Mouse (Mus musculus) hindbrain, embryonic 14.5 days (tissue): Measurements from ENCODE around the gene Rnf130. TPM values are rescaled to one million over a fixed set of nuclear protein-coding genes. Genes with fewer than 3 reads are reported as not detected.

Experiments used
- ATAC-seq: fragments of 200-750 bp; cut with Nextera tagmentation; 2 replicates; pipeline ENCODE4 v1.8.0; 2017; ENCODE audit warnings: moderate number of reproducible peaks, mild to moderate bottlenecking, moderate TSS enrichment, moderate library complexity; ENCODE audit not compliant: low FRiP score
- DNase-seq: peaks from one replicate; pipeline ENCODE4 v3.0.0-alpha.2; 2015; ENCODE audit warnings: low spot score
- H3K27ac ChIP-seq: fragments of 300-500 bp; sonication (generic); 2 replicates; pipeline ENCODE4 v1.5.1; 2014; ENCODE audit warnings: mild to moderate bottlenecking, moderate library complexity
- H3K27me3 ChIP-seq: fragments of 300-500 bp; sonication (generic); 2 replicates; pipeline ENCODE4 v1.6.1; 2014; ENCODE audit warnings: mild to moderate bottlenecking, low read length, mixed read lengths; ENCODE audit not compliant: control insufficient read depth, insufficient read depth
- H3K36me3 ChIP-seq: fragments of 300-500 bp; sonication (generic); replicated peaks from 2 replicates; pipeline ENCODE4 v1.6.1; 2014; ENCODE audit not compliant: control insufficient read depth, insufficient read depth
- H3K4me1 ChIP-seq: fragments of 300-500 bp; sonication (generic); replicated peaks from 2 replicates; pipeline ENCODE4 v1.6.1; 2014; ENCODE audit warnings: antibody characterized with exemption, low read length, mixed read lengths; ENCODE audit not compliant: control insufficient read depth, insufficient read depth
- H3K4me2 ChIP-seq: fragments of 300-500 bp; sonication (generic); replicated peaks from 2 replicates; pipeline ENCODE4 v1.6.1; 2014; ENCODE audit warnings: mild to moderate bottlenecking, moderate library complexity
- H3K4me3 ChIP-seq: fragments of 300-500 bp; sonication (generic); replicated peaks from 2 replicates; pipeline ENCODE4 v1.5.1; 2014; ENCODE audit warnings: mild to moderate bottlenecking, low read length
- H3K9ac ChIP-seq: fragments of 300-500 bp; sonication (generic); 2 replicates; pipeline ENCODE4 v1.6.1; 2014
- H3K9me3 ChIP-seq: fragments of 300-500 bp; sonication (generic); 2 replicates; pipeline ENCODE4 v1.6.1; 2016; ENCODE audit warnings: low read length; ENCODE audit not compliant: control insufficient read depth
- WGBS: fragments of 180-500 bp; shearing (Covaris S2); extraction: QIAGEN DNeasy Blood & Tissue Kit; methylation state at CpG from one replicate; pipeline ENCODE4 v1.1.7; 2014; 5-methylcytosine and 5-hydroxymethylcytosine counted together
- polyA plus RNA-seq: library from polyadenylated mRNA; unstranded; fragments of >200 nt; fragmentation: Nextera tagmentation; extraction: Ambion mirVana; gene quantifications from 2 replicates; pipeline ENCODE4 v1.2.1, GENCODE M21; 2014

Gene Rnf130
- polyA plus RNA-seq, 1 experiment from 2014 or later = 72.0 TPM

GRCm38 (mm10) chr11:50018848-50019247 lies 6.3 kb upstream of the Rnf130 start:
- Histone ChIP-seq H3K4me2 (no peak overlapping the region), H3K27ac (no peak overlapping the region), H3K4me3 (no peak overlapping the region), H3K9me3 (no peaks in the 10 kb centered on the region), H3K9ac (no peak overlapping the region), H3K27me3 (no peaks in the 10 kb centered on the region), H3K36me3 (no peaks in the 10 kb centered on the region), H3K4me1 (no peaks in the 10 kb centered on the region)
- ATAC-seq (no peak), DNase-seq (no peak)

GRCm38 (mm10) chr11:50022085-50022484 lies 3.1 kb upstream of the Rnf130 start:
- Histone ChIP-seq H3K4me2 (no peak overlapping the region), H3K4me3 (no peak overlapping the region), H3K27ac (no peak overlapping the region), H3K36me3 (no peaks in the 10 kb centered on the region), H3K4me1 (peaks cover 10% of the 10 kb centered on the region), H3K9me3 (no peaks in the 10 kb centered on the region), H3K27me3 (no peaks in the 10 kb centered on the region), H3K9ac (no peak overlapping the region)
- WGBS = 72% methylated on average over 3 of the region's 3 CpGs
- no peak for ATAC-seq
- DNase-seq = no peak

- H3K4me3 ChIP-seq = peak overlapping the region; percentile 68
- peak overlapping the region; percentile 96; the same call in 1 of the 2 replicates for H3K9ac ChIP-seq
- no peaks in the 10 kb centered on the region for H3K36me3 ChIP-seq
- peak overlapping the region; percentile 98; the same call in 1 of the 2 replicates for H3K27ac ChIP-seq
- ATAC-seq (peak; percentile 10; the same call in 1 of the 2 replicates), DNase-seq (no peak)
- H3K27me3 ChIP-seq = no peaks in the 10 kb centered on the region
- peak overlapping the region; percentile 76 for H3K4me2 ChIP-seq
- H3K4me1 ChIP-seq = peaks cover 31% of the 10 kb centered on the region
- WGBS = 58% methylated on average over 6 of the region's 6 CpGs
- H3K9me3 ChIP-seq = no peaks in the 10 kb centered on the region
Measured at GRCm38 (mm10) chr11:50024445-50024832, 707 bp upstream of the Rnf130 start.

DNA sequence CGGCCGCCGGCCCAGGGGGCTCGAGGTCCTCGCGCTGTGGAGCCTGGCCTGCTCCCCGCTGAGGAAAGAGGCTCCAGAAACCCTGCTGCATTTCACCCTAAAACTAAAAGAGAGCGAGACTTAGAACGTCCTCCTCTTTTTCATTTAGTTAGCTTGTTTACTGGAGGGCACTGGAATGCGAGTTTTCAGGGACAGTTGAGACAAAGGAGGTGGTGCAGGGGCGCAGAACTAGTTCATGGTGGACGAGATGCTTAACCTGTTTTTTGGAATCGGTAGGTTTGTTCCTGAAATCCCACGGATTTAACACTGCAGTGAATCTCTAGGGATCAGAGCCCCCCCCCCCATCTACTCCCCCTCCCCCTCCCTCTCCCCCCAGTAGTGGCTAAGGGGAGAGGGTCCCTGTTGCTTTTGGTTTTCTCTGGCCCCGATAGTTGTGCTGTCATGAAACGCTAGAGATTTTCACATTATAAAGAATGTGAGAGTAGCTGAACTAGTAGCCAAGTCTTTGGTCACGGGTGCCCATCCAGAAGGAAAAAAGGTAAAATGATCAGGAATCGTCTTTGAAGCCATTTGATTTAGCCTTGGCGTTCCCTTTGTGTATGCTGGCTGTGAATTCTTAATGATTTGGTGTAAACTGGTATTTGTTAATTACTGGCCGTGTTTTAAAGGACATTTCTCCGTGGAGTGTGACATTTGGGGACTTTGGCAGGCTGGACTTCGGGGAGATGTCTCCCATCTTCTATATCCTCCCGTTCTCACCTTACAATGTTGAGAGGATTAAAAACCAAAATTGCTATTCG lies 775 bp downstream of the Rnf130 start:
- Histone ChIP-seq H3K4me2 (peak overlapping the region; percentile 76), H3K27me3 (no peaks in the 10 kb centered on the region), H3K9me3 (no peaks in the 10 kb centered on the region), H3K36me3 (no peaks in the 10 kb centered on the region), H3K9ac (peak overlapping the region; percentile 96), H3K4me1 (peaks cover 35% of the 10 kb centered on the region), H3K4me3 (peak overlapping the region; percentile 68), H3K27ac (peak overlapping the region; percentile 98)
- no peak for ATAC-seq
- peak; percentile 39 for DNase-seq
- 4% methylated on average over 24 of the region's 24 CpGs for WGBS

DNA sequence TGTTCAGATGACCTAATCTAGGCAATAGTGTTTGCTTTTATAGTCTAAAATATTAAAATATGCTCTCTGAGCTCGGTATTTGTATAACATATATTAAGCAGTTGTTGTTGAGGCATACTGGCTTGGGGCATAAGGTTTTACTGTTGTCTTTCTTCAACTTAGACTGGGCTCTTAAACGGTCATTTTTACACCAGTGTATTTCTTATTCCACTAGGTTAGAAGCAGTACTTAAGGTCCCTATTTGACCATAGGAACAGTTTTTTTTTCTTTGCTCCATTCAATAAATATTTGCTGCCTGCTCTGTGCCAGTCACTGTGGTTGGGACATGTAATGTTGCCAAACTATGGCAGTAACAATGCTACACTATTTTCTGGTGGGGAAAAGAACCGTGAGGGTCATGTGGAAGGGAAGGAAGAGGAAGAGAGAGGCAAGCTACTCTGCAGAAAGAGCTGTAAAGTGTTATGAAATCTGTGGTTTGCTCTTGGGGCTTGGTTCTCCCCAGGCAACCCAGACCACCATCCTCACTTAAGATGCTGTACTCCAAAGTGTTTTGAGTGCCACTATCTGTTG lies 1.5 kb downstream of the Rnf130 start:
- Histone ChIP-seq H3K4me3 (peak overlapping the region; percentile 68), H3K36me3 (no peaks in the 10 kb centered on the region), H3K27ac (peak overlapping the region; percentile 98; the same call in 1 of the 2 replicates), H3K9me3 (no peaks in the 10 kb centered on the region), H3K9ac (peak overlapping the region; percentile 96), H3K4me2 (peak overlapping the region; percentile 76), H3K4me1 (peaks cover 39% of the 10 kb centered on the region), H3K27me3 (no peaks in the 10 kb centered on the region)
- ATAC-seq = no peak
- 23% methylated on average over 3 of the region's 3 CpGs for WGBS
- peak; percentile 33 for DNase-seq

- Histone ChIP-seq H3K4me1 (peaks cover 46% of the 10 kb centered on the region), H3K36me3 (no peaks in the 10 kb centered on the region), H3K4me2 (peak overlapping the region; percentile 76), H3K27me3 (no peaks in the 10 kb centered on the region), H3K27ac (no peak overlapping the region), H3K4me3 (no peak overlapping the region), H3K9me3 (no peaks in the 10 kb centered on the region), H3K9ac (0 out of 2 replicates have a peak overlapping the region, but pooled peaks have one; percentile 5)
- ATAC-seq (no peak), DNase-seq (no peak)
Measured at GRCm38 (mm10) chr11:50028416-50028815, 3.3 kb downstream of the Rnf130 start.

DNA sequence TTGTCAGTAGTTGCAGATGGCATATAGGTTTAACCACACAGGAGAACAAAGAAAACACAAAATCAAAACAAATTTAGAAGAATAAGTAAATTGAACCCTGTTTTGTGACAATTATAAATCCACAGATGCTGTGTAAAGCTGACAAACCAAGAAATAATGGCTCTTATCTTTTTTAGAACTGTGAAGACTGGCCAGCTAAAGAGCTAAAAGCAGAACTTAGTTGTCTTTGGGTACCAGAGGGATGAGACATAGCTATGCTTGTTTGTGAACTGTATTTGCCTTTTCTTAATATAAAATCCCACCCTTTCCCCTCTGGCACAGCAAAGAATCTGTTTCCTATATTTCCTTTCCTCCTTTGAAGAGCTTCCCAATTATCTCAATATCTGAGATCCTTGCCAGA lies 9.0 kb downstream of the Rnf130 start:
- H3K4me2 ChIP-seq = no peak overlapping the region
- H3K4me3 ChIP-seq = no peak overlapping the region
- DNase-seq (no peak), ATAC-seq (no peak)
- H3K27me3 ChIP-seq = no peaks in the 10 kb centered on the region
- H3K36me3 ChIP-seq = no peaks in the 10 kb centered on the region
- H3K27ac ChIP-seq = no peak overlapping the region
- H3K4me1 ChIP-seq = peaks cover 16% of the 10 kb centered on the region
- no peak overlapping the region for H3K9ac ChIP-seq
- H3K9me3 ChIP-seq = no peaks in the 10 kb centered on the region

GRCm38 (mm10) chr11:50035726-50036125 lies 10.6 kb downstream of the Rnf130 start:
- H3K9ac ChIP-seq = no peak overlapping the region
- H3K4me3 ChIP-seq = no peak overlapping the region
- no peak overlapping the region for H3K4me2 ChIP-seq
- H3K27me3 ChIP-seq = no peaks in the 10 kb centered on the region
- WGBS = 85% methylated on average over 3 of the region's 3 CpGs
- H3K9me3 ChIP-seq = no peaks in the 10 kb centered on the region
- DNase-seq (no peak), ATAC-seq (no peak)
- no peaks in the 10 kb centered on the region for H3K36me3 ChIP-seq
- no peak overlapping the region for H3K27ac ChIP-seq
- peaks cover 11% of the 10 kb centered on the region; the same call in 1 of the 2 replicates for H3K4me1 ChIP-seq

DNA sequence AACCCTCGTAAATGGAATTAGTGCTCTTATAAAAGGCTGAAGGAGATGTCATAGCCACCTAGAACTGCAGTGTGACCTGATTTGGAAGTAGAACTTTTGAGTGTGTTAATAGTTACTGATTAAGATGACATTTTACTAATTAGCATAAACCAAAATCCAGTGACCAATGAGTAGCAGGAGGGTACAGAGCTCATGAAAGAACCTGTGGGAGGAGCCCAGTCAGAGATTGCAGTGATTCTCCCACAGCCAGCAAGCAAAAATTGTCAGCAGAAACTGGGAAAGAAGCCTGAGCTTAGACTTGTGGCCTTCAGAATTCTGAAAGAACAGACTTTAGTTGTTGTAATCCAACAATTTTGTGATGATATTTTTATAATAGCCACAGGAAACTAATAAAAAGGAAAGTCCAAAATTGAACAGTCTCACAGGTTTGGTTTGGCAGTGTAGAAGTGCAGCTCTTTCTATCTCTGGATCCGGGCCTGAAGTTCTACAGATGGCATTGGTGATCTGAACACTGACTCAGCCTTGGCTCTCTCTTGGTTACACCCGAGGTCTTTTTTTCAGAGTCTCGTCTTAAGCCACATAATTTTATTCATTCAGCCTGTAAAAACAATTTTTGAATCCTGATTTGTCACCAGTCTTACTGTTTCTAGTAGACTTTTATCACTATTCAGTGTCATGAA lies 11.8 kb downstream of the Rnf130 start:
- Histone ChIP-seq H3K27ac (no peak overlapping the region), H3K9me3 (no peaks in the 10 kb centered on the region), H3K4me2 (no peak overlapping the region), H3K4me3 (no peak overlapping the region), H3K4me1 (peaks cover 7% of the 10 kb centered on the region; the same call in 1 of the 2 replicates), H3K27me3 (no peaks in the 10 kb centered on the region), H3K9ac (no peak overlapping the region), H3K36me3 (no peaks in the 10 kb centered on the region)
- DNase-seq (no peak), ATAC-seq (no peak)
- 93% methylated on average over 4 of the region's 4 CpGs for WGBS
